Mouse (Mus musculus): ENCODE data around the gene Pcyt1a. TPM values are rescaled to one million over a fixed set of nuclear protein-coding genes. Genes with fewer than 3 reads are reported as not detected.

The Pcyt1a gene
- polyA plus RNA-seq, 1 experiment, result 27.0 TPM

DNA sequence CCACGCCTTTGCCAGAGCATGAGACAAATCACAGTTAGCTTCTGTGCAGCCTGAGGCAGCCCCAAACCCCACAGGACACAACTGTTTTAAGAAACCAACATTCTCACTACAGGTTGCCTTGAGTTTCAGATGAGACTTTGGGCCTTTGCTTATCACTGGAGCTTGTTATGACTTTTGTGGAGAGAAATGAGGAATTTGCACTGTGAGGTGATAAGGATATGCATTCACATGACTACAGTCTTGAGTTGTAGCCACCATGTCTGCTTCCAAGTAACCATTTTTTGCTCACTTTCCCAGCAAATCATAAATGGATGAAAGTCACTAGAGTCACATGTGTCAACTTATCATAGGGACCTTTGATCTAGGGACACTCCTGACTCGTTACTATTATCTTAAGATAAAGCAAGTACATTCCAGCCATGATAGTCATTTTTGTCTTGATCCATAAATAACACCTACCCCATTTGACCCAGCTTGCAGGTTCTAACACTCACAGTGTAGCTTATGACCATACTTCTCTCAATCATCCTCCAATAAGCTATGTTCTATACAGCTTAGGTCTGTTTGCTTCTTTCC is 15.9 kb downstream of the Pcyt1a start:
- H3K4me3 ChIP-seq (ENCODE audit: insufficient read depth, low read length), result no peak overlapping the region
- no peak overlapping the region for H3K27ac ChIP-seq (ENCODE audit: insufficient read depth, low read length)
- no peaks in the 10 kb centered on the region; the same call in 1 of the 2 replicates for H3K4me1 ChIP-seq (ENCODE audit: control insufficient read depth, insufficient read depth, low read length)
- no peak for TF ChIP-seq CTCF (IDR thresholded peaks at IDR 0.05; ENCODE audit: extremely low read depth, insufficient read depth, low read length)
- no peak for TF ChIP-seq POLR2A (IDR thresholded peaks at IDR 0.05; ENCODE audit: extremely low read depth, insufficient read depth, low read length)

DNA sequence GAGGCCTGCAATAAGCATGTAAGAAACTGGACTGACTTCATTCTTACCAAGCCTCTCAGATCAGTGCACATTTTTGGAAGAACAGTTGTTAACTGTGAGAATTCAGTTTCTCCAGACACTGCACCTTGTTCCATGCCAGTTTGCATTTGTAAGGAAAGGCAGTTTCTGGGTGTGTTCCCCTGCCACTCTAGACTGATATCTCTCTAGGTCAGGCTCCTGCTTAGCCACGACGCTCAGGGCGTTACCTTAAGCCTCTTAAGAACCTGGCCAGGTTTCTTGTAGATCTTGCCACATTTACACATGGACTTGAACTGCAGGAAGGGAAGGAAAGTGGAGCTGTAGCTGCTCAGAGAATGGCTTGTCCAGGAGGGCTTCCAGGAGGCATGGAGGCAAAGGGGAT is 18.9 kb downstream of the Pcyt1a start:
- Histone ChIP-seq H3K4me3 (ENCODE audit: insufficient read depth, low read length) (no peak overlapping the region), H3K4me1 (ENCODE audit: control insufficient read depth, insufficient read depth, low read length) (no peaks in the 10 kb centered on the region; the same call in 1 of the 2 replicates), H3K27ac (ENCODE audit: insufficient read depth, low read length) (no peak overlapping the region)
- TF ChIP-seq CTCF (IDR thresholded peaks at IDR 0.05; ENCODE audit: extremely low read depth, insufficient read depth, low read length), result no peak
- no peak for TF ChIP-seq POLR2A (IDR thresholded peaks at IDR 0.05; ENCODE audit: extremely low read depth, insufficient read depth, low read length)

DNA sequence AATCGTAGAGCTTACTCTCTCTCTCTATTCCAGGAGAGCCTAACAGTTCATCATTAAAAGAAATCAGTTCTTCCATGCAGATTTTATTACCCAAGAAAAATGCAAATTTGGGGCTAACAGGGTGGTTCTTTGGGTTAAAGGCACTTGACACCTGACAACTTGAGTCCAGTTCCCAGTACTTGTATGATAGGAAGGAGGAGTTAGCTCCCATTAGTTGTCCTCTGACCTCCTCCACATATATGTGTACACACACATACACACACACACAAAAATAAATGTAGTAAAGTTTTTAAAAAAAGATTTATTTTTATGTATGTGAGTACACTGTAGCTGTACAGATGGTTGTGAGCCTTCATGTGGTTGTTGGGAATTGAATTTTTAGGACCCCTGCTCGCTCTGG is 19.4 kb downstream of the Pcyt1a start:
- H3K27ac ChIP-seq (ENCODE audit: insufficient read depth, low read length), result no peak overlapping the region
- no peak for TF ChIP-seq POLR2A (IDR thresholded peaks at IDR 0.05; ENCODE audit: extremely low read depth, insufficient read depth, low read length)
- no peak for TF ChIP-seq CTCF (IDR thresholded peaks at IDR 0.05; ENCODE audit: extremely low read depth, insufficient read depth, low read length)
- no peak overlapping the region for H3K4me3 ChIP-seq (ENCODE audit: insufficient read depth, low read length)
- H3K4me1 ChIP-seq (ENCODE audit: control insufficient read depth, insufficient read depth, low read length), result no peaks in the 10 kb centered on the region; the same call in 1 of the 2 replicates

DNA sequence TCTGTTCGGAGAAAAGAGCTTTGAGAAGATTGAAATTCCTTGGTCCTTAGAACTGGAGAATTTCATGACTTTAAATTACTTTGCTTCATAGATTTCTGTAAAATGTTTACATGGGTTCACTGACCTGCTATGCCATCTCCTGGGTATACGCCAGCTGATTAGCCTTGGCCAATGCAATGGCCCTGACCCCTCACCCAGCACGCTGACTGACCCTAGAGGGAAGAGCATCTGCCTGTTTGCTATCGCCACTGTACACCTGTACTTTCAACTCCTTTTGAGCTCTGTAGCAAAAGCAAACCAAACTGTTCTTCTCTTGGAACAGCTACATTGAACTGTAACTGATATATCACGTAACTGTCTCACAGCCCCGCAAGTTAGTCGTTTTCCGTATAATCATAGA is 22.4 kb downstream of the Pcyt1a start:
- Histone ChIP-seq H3K4me3 (ENCODE audit: insufficient read depth, low read length) (no peak overlapping the region), H3K27ac (ENCODE audit: insufficient read depth, low read length) (no peak overlapping the region), H3K4me1 (ENCODE audit: control insufficient read depth, insufficient read depth, low read length) (peaks cover 2% of the 10 kb centered on the region; the same call in 1 of the 2 replicates)
- TF ChIP-seq POLR2A (IDR thresholded peaks at IDR 0.05; ENCODE audit: extremely low read depth, insufficient read depth, low read length) (no peak), CTCF (IDR thresholded peaks at IDR 0.05; ENCODE audit: extremely low read depth, insufficient read depth, low read length) (no peak)

DNA sequence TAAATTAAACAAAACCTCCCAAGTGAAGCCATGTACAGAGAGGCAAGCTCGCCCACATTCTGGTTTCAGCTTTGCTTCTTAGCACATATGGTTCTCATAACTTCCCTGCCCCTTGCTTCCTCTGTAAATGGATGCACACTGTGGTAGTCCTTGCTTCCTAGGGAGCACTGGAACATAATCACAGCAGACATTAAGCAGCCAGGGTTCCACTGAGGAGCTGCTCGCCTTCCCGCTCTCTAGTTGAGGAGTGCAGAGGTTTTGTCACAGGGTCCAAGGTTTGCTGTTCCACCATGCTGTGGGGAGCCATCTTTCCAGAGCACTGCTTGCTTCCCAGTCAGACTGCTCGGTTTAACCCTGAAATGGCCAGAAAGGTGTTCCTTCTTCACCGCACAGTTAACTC is 23.9 kb downstream of the Pcyt1a start:
- Histone ChIP-seq H3K4me1 (ENCODE audit: control insufficient read depth, insufficient read depth, low read length) (peaks cover 2% of the 10 kb centered on the region; the same call in 1 of the 2 replicates), H3K4me3 (ENCODE audit: insufficient read depth, low read length) (no peak overlapping the region), H3K27ac (ENCODE audit: insufficient read depth, low read length) (no peak overlapping the region)
- TF ChIP-seq CTCF (IDR thresholded peaks at IDR 0.05; ENCODE audit: extremely low read depth, insufficient read depth, low read length) (no peak), POLR2A (IDR thresholded peaks at IDR 0.05; ENCODE audit: extremely low read depth, insufficient read depth, low read length) (no peak)

DNA sequence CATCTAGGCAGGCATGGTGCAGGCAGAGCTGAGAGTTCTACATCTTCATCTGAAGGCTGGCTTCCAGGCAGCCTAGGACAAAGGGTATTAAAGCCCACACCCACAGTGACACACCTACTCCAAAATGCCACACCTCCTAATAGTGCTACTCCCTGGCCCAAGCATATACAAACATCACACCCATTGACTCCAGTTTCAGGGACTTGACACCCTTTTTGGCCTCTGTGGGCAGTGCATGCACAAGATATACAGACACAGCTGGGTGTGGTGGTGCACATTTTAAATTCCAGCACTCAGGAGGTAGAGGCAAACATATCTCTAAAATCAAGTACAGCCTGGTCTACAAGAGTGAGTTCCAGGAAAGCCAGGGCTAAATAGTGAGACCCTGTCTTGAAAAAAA is 25.4 kb downstream of the Pcyt1a start:
- Histone ChIP-seq H3K27ac (ENCODE audit: insufficient read depth, low read length) (no peak overlapping the region), H3K4me3 (ENCODE audit: insufficient read depth, low read length) (no peak overlapping the region), H3K4me1 (ENCODE audit: control insufficient read depth, insufficient read depth, low read length) (peaks cover 2% of the 10 kb centered on the region; the same call in 1 of the 2 replicates)
- no peak for TF ChIP-seq CTCF (IDR thresholded peaks at IDR 0.05; ENCODE audit: extremely low read depth, insufficient read depth, low read length)
- TF ChIP-seq POLR2A (IDR thresholded peaks at IDR 0.05; ENCODE audit: extremely low read depth, insufficient read depth, low read length), result no peak

DNA sequence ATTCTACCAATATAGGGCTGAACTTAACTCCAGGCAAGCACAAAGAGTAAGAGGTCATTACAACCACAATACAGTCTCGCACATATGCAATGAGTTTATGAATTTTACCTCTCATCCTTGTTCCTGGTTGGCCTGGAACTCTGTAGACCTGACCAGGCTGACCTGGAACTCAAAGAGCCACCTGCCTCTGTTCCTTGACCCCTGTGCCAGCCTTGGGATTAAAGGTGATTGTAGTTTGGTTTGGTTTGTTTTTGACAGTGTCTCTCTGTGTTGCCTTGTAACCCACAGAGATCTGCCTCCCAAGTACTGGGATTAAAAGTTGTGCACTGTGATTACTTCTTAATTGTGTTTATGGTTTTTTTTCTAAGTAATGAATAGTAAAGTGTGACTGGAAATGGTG is 26.0 kb downstream of the Pcyt1a start:
- H3K27ac ChIP-seq (ENCODE audit: insufficient read depth, low read length), result no peak overlapping the region
- H3K4me3 ChIP-seq (ENCODE audit: insufficient read depth, low read length), result no peak overlapping the region
- no peak for TF ChIP-seq POLR2A (IDR thresholded peaks at IDR 0.05; ENCODE audit: extremely low read depth, insufficient read depth, low read length)
- no peak for TF ChIP-seq CTCF (IDR thresholded peaks at IDR 0.05; ENCODE audit: extremely low read depth, insufficient read depth, low read length)
- peaks cover 2% of the 10 kb centered on the region; the same call in 1 of the 2 replicates for H3K4me1 ChIP-seq (ENCODE audit: control insufficient read depth, insufficient read depth, low read length)

DNA sequence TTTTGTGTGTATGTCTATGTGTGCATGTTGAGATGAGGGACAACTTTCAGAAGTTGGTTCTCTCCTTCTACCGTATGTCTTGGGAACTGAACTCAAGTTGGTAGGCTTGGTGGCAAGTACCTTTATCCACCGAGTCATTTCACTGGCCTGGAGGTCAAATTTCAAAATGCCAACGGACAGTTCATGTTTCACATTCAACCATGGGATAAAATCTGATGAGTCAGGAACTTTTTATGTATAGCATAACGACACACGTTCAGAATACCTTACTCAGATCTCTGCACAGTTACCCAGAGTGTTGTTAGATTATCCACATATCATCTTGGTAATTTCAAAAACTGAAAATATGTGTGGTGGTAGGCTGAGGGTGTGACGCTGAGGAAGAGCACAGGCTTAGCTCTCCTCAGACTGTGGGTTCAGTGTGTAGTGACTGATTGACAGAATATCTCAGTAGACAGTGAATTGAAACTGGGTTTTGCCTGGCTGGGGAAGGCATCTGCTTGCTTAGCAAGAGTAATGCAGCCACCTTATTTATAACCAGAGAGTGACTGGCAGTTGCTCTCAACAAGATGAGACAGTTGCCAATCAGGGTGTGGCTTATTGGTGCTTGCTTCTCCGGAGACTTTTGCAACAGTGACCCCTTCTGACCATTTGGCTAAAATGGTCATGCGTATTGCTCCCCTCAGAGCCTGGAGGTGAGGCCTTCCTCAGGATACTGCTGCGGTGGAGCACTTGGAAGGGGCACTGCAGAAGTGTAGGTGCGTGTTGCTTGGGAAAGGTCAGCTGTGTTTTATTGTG is 27.1 kb downstream of the Pcyt1a start:
- peaks cover 2% of the 10 kb centered on the region; the same call in 1 of the 2 replicates for H3K4me1 ChIP-seq (ENCODE audit: control insufficient read depth, insufficient read depth, low read length)
- no peak for TF ChIP-seq POLR2A (IDR thresholded peaks at IDR 0.05; ENCODE audit: extremely low read depth, insufficient read depth, low read length)
- peak; percentile 50 for TF ChIP-seq CTCF (IDR thresholded peaks at IDR 0.05; ENCODE audit: extremely low read depth, insufficient read depth, low read length)
- no peak overlapping the region for H3K27ac ChIP-seq (ENCODE audit: insufficient read depth, low read length)
- no peak overlapping the region for H3K4me3 ChIP-seq (ENCODE audit: insufficient read depth, low read length)

DNA sequence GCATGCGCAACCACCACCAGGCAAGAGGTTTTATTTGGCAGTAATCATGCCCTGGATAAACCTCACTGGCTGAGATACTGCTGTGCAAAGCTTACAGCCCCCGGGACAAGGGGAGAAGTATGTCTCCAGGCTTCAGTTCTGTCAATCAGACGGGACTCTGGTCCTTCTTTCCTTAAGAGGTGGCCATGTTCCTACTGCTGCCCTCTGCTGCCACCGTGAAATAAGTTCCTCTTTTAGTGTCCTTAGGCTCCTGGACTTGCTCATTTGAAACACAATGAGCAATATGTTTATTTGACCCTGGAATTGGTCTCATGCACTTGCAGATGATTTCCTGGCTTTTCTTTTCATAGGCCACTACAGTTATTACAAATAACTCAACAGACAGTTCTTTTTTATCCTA is 29.8 kb downstream of the Pcyt1a start:
- H3K4me3 ChIP-seq (ENCODE audit: insufficient read depth, low read length), result no peak overlapping the region
- peaks cover 2% of the 10 kb centered on the region; the same call in 1 of the 2 replicates for H3K4me1 ChIP-seq (ENCODE audit: control insufficient read depth, insufficient read depth, low read length)
- no peak for TF ChIP-seq POLR2A (IDR thresholded peaks at IDR 0.05; ENCODE audit: extremely low read depth, insufficient read depth, low read length)
- no peak for TF ChIP-seq CTCF (IDR thresholded peaks at IDR 0.05; ENCODE audit: extremely low read depth, insufficient read depth, low read length)
- no peak overlapping the region for H3K27ac ChIP-seq (ENCODE audit: insufficient read depth, low read length)

DNA sequence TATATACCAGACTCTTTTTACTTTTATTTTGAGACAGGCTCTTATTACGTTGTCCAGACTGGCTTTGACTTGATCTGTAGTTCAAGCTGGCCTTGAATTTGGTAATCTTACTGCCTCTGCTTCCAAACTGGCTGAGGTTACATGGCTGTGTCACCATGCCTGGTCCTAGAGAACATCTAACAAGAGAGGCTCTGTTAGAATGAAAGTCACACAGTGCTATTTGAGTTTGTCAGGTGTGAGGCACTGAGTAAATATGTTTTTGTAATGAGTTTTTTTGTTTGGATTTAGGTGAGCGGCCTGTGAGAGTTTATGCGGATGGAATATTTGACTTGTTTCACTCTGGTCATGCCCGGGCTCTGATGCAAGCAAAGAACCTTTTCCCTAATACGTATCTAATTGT is 31.0 kb downstream of the Pcyt1a start:
- H3K4me1 ChIP-seq (ENCODE audit: control insufficient read depth, insufficient read depth, low read length), result peaks cover 2% of the 10 kb centered on the region; the same call in 1 of the 2 replicates
- TF ChIP-seq CTCF (IDR thresholded peaks at IDR 0.05; ENCODE audit: extremely low read depth, insufficient read depth, low read length) (no peak), POLR2A (IDR thresholded peaks at IDR 0.05; ENCODE audit: extremely low read depth, insufficient read depth, low read length) (no peak)
- H3K4me3 ChIP-seq (ENCODE audit: insufficient read depth, low read length), result no peak overlapping the region
- no peak overlapping the region for H3K27ac ChIP-seq (ENCODE audit: insufficient read depth, low read length)

All from cortical plate, adult 2 months (tissue).